Mouse (Mus musculus): ENCODE results near the gene Epha8. TPM values are rescaled to one million over a fixed set of nuclear protein-coding genes. Genes with fewer than 3 reads are reported as not detected.

Gene Epha8
- polyA plus RNA-seq, 1 experiment from 2014 or later = 0.10 TPM

DNA sequence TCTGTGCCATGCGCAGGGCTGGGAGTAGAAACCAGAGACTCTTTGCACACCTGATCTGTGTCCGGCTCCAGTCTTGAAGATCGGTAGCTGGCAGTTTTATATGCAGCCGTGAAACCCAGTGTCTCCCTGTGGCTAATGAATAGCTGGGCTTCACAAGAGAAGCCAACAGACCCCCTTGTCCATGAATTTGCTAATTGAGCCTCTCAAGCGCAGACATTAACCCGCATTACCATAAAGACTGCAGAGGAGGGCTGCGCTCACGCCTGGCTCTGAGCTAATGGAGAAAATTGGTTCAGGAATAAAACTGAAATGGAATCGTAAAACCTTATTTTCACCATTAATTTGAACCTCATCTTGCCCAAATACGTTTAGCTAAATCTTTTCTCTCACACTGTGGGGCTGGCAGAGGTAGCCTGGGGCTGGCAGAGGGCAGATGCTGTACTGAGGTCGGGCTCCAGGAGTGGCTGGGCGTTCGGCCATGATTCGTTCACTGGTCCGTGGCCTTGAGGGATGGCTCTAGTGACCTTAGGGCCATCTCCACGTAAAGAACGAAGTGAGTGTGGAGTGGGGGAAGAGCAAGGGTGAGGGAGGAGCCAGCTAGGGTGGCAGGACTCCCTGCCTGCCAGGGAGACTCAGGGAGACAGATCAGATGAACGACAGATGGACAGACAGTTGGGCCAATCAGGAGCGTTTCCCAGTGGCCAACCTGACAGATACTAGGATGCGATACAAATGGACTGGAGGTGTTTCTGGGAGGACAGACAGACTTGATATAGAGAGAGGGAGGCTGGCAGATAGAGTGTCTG lies 40.1 kb downstream of the Epha8 start:
- Histone ChIP-seq H3K9me3 (ENCODE audit: control insufficient read depth) (no peaks in the 10 kb centered on the region), H3K36me3 (ENCODE audit: control insufficient read depth, insufficient read depth) (no peaks in the 10 kb centered on the region), H3K27ac (ENCODE audit: low read depth, low read length) (no peak overlapping the region), H3K4me2 (replicated peaks; ENCODE audit: low read depth) (no peak overlapping the region), H3K4me1 (replicated peaks; ENCODE audit: control insufficient read depth, insufficient read depth, low read length) (no peaks in the 10 kb centered on the region), H3K27me3 (replicated peaks; ENCODE audit: control insufficient read depth, insufficient read depth, low read length) (peaks cover 9% of the 10 kb centered on the region; the same call in 1 of the 2 replicates), H3K9ac (ENCODE audit: low read depth, low read length) (no peak overlapping the region), H3K4me3 (ENCODE audit: low read depth, low read length) (no peak overlapping the region)
- TF ChIP-seq CTCF (IDR thresholded peaks at IDR 0.05; ENCODE audit: low read depth) = no peak
- 73% methylated on average over 20 of the region's 20 CpGs for whole genome bisulfite sequencing
- ATAC-seq = no peak

DNA sequence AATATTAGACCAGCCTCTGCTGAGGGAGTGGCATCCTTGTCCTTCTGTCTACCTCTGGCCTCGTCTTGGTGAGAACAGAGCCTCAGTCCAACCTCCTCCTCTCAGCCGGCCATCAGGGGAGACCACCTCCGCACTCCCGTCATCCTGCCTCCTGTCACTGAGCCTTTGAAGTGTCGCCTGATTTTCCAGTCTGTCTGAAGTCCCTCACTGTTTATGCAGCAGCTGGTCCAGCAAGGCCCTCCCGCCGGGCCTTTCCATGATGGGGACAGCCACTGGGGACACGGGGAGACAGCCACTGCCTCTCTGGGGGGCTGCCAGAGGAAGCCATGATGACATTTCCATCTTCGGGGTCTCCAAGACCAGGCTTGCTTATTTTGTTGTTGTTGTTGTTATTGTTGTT lies 43.8 kb downstream of the Epha8 start:
- Histone ChIP-seq H3K9me3 (ENCODE audit: control insufficient read depth) (no peaks in the 10 kb centered on the region), H3K4me3 (ENCODE audit: low read depth, low read length) (no peak overlapping the region), H3K4me2 (replicated peaks; ENCODE audit: low read depth) (no peak overlapping the region), H3K36me3 (ENCODE audit: control insufficient read depth, insufficient read depth) (no peaks in the 10 kb centered on the region), H3K27me3 (replicated peaks; ENCODE audit: control insufficient read depth, insufficient read depth, low read length) (peaks cover 17% of the 10 kb centered on the region; the same call in 1 of the 2 replicates), H3K4me1 (replicated peaks; ENCODE audit: control insufficient read depth, insufficient read depth, low read length) (no peaks in the 10 kb centered on the region), H3K9ac (ENCODE audit: low read depth, low read length) (no peak overlapping the region), H3K27ac (ENCODE audit: low read depth, low read length) (no peak overlapping the region)
- no peak for TF ChIP-seq CTCF (IDR thresholded peaks at IDR 0.05; ENCODE audit: low read depth)
- no peak for ATAC-seq
- 22% methylated on average over 9 of the region's 9 CpGs for WGBS

DNA sequence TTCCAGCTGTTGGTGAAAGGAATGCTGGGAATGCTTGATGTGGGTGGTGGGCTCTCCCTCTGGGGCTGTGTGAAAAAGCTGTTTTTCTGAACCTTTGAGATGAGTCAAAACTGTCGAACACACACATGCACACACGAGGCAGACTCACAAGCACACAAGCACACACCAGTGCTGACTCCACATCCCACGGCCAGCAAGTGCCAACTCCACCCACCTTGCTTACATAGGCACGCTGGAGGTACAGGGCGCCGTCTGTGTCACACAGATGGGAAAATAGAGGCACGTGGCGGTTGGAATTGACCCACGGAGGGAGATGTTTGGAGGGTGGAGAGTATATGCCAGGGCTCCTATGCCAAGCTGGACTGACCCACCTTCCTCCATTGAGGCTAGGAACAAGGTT lies 44.8 kb downstream of the Epha8 start:
- Histone ChIP-seq H3K9ac (ENCODE audit: low read depth, low read length) (no peak overlapping the region), H3K4me3 (ENCODE audit: low read depth, low read length) (no peak overlapping the region), H3K4me2 (replicated peaks; ENCODE audit: low read depth) (no peak overlapping the region), H3K4me1 (replicated peaks; ENCODE audit: control insufficient read depth, insufficient read depth, low read length) (no peaks in the 10 kb centered on the region), H3K27me3 (replicated peaks; ENCODE audit: control insufficient read depth, insufficient read depth, low read length) (peaks cover 18% of the 10 kb centered on the region; the same call in 1 of the 2 replicates), H3K9me3 (ENCODE audit: control insufficient read depth) (no peaks in the 10 kb centered on the region), H3K36me3 (ENCODE audit: control insufficient read depth, insufficient read depth) (no peaks in the 10 kb centered on the region), H3K27ac (ENCODE audit: low read depth, low read length) (no peak overlapping the region)
- WGBS = 42% methylated on average over 9 of the region's 9 CpGs
- TF ChIP-seq CTCF (IDR thresholded peaks at IDR 0.05; ENCODE audit: low read depth) = no peak
- ATAC-seq = no peak

DNA sequence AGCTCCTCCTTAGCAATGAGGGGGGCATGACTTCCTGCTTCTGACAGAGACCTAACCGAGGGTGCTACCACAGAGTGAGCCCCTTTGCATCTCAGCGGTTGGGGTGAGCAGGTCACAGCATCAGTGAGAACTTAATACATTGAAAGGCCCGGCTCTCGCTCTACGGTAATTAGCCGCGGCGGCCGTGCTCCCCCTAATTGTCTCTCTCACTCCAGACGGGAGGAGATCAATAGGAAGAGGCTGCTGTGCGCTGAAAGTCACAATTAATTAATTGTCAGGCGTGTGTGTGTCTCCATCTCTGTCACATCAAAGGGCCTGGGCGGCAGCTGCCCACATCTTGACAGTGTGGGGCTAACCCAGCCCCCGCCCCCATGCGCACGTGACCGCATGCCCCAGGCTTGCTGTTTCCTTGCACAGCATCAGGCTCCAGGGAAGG lies 45.4 kb downstream of the Epha8 start:
- 17% methylated on average over 17 of the region's 17 CpGs for WGBS
- no peak for ATAC-seq
- H3K4me2 ChIP-seq (replicated peaks; ENCODE audit: low read depth) = no peak overlapping the region
- no peak overlapping the region for H3K27ac ChIP-seq (ENCODE audit: low read depth, low read length)
- TF ChIP-seq CTCF (IDR thresholded peaks at IDR 0.05; ENCODE audit: low read depth) = no peak
- H3K36me3 ChIP-seq (ENCODE audit: control insufficient read depth, insufficient read depth) = no peaks in the 10 kb centered on the region
- peaks cover 23% of the 10 kb centered on the region; the same call in 1 of the 2 replicates for H3K27me3 ChIP-seq (replicated peaks; ENCODE audit: control insufficient read depth, insufficient read depth, low read length)
- H3K9ac ChIP-seq (ENCODE audit: low read depth, low read length) = no peak overlapping the region
- H3K4me1 ChIP-seq (replicated peaks; ENCODE audit: control insufficient read depth, insufficient read depth, low read length) = no peaks in the 10 kb centered on the region
- no peak overlapping the region for H3K4me3 ChIP-seq (ENCODE audit: low read depth, low read length)
- H3K9me3 ChIP-seq (ENCODE audit: control insufficient read depth) = no peaks in the 10 kb centered on the region

DNA sequence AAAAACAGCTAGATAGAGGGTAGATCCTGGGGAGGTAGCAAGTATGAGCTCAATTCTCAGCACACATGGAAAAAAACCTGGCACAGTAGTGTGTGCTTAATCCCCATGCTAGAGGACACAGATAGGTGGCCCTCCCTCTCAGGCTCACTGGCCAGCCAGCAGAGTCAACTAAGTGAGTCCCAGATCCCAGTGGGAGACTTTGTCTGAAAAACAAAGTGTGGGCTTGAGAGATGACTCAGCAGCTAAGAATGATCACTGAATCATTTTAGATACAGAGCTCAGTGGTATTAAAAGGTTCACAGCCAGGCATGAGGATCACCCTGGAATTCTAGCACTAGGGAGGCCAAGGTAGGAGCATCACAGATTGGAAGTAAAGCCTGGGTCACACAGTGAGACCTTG lies 48.8 kb downstream of the Epha8 start:
- H3K9me3 ChIP-seq (ENCODE audit: control insufficient read depth) = no peaks in the 10 kb centered on the region
- no peak overlapping the region for H3K27ac ChIP-seq (ENCODE audit: low read depth, low read length)
- H3K4me3 ChIP-seq (ENCODE audit: low read depth, low read length) = no peak overlapping the region
- no peak for ATAC-seq
- TF ChIP-seq CTCF (IDR thresholded peaks at IDR 0.05; ENCODE audit: low read depth) = no peak
- no peaks in the 10 kb centered on the region for H3K36me3 ChIP-seq (ENCODE audit: control insufficient read depth, insufficient read depth)
- peaks cover 48% of the 10 kb centered on the region for H3K27me3 ChIP-seq (replicated peaks; ENCODE audit: control insufficient read depth, insufficient read depth, low read length)
- H3K4me1 ChIP-seq (replicated peaks; ENCODE audit: control insufficient read depth, insufficient read depth, low read length) = no peaks in the 10 kb centered on the region
- no peak overlapping the region for H3K4me2 ChIP-seq (replicated peaks; ENCODE audit: low read depth)
- H3K9ac ChIP-seq (ENCODE audit: low read depth, low read length) = no peak overlapping the region

DNA sequence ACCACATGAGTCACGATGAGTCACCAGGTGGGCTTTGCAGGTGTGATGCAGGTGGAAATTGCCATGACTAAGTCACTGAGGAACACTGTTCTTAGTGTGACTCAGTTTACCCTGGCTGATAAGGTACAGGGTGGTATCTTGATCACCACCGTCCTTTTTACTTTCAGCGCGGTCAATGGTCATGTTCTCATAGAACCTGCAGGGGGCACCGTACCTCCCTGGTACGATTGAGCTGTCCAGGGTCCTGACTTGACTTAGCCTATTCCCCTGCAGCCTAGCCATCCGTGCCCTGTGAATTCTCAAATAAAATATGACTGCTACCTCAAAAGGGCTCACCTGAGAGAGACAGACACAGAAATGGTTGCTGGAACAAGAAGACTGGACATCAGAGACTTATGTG lies 49.6 kb downstream of the Epha8 start:
- H3K4me2 ChIP-seq (replicated peaks; ENCODE audit: low read depth) = no peak overlapping the region
- no peak overlapping the region for H3K27ac ChIP-seq (ENCODE audit: low read depth, low read length)
- H3K4me3 ChIP-seq (ENCODE audit: low read depth, low read length) = no peak overlapping the region
- H3K27me3 ChIP-seq (replicated peaks; ENCODE audit: control insufficient read depth, insufficient read depth, low read length) = peaks cover 44% of the 10 kb centered on the region
- WGBS = 13% methylated on average over 7 of the region's 7 CpGs
- no peak overlapping the region for H3K9ac ChIP-seq (ENCODE audit: low read depth, low read length)
- H3K9me3 ChIP-seq (ENCODE audit: control insufficient read depth) = no peaks in the 10 kb centered on the region
- no peaks in the 10 kb centered on the region for H3K4me1 ChIP-seq (replicated peaks; ENCODE audit: control insufficient read depth, insufficient read depth, low read length)
- TF ChIP-seq CTCF (IDR thresholded peaks at IDR 0.05; ENCODE audit: low read depth) = peak; percentile 94
- no peak for ATAC-seq
- no peaks in the 10 kb centered on the region for H3K36me3 ChIP-seq (ENCODE audit: control insufficient read depth, insufficient read depth)
